Mouse (Mus musculus) heart, embryonic 11.5 days (tissue): ENCODE results near the gene Ak5. TPM values are rescaled to one million over a fixed set of nuclear protein-coding genes. Genes with fewer than 3 reads are reported as not detected.

Source experiments
- ATAC-seq: fragments of 200-750 bp; cut with Nextera tagmentation; replicated peaks from 2 replicates; pipeline ENCODE4 v1.8.0; 2017; ENCODE audit warnings: moderate library complexity; ENCODE audit not compliant: insufficient number of reproducible peaks, low FRiP score, low TSS enrichment
- H3K27ac ChIP-seq: fragments of 300-500 bp; sonication (generic); 2 replicates; pipeline ENCODE4 v1.5.1; 2014; ENCODE audit warnings: mild to moderate bottlenecking, low read depth, low read length
- H3K27me3 ChIP-seq: fragments of 300-500 bp; sonication (generic); 2 replicates; pipeline ENCODE4 v1.6.1; 2014; ENCODE audit warnings: mild to moderate bottlenecking, low read length, mixed read lengths; ENCODE audit not compliant: control insufficient read depth, insufficient read depth
- H3K36me3 ChIP-seq: fragments of 300-500 bp; sonication (generic); 2 replicates; pipeline ENCODE4 v1.6.1; 2014; ENCODE audit warnings: mild to moderate bottlenecking, low read length, moderate library complexity, mixed read lengths; ENCODE audit not compliant: control insufficient read depth, insufficient read depth
- H3K4me1 ChIP-seq: fragments of 300-500 bp; sonication (generic); 2 replicates; pipeline ENCODE4 v1.6.1; 2014; ENCODE audit warnings: low read length; ENCODE audit not compliant: control insufficient read depth, insufficient read depth
- H3K4me2 ChIP-seq: fragments of 300-500 bp; sonication (generic); 2 replicates; pipeline ENCODE4 v1.6.1; 2014; ENCODE audit warnings: mild to moderate bottlenecking, moderate library complexity
- H3K4me3 ChIP-seq: fragments of 300-500 bp; sonication (generic); 2 replicates; pipeline ENCODE4 v1.5.1; 2014; ENCODE audit warnings: low read depth, low read length
- H3K9ac ChIP-seq: fragments of 300-500 bp; sonication (generic); 2 replicates; pipeline ENCODE4 v1.6.1; 2014; ENCODE audit warnings: mild to moderate bottlenecking, low read depth, low read length, moderate library complexity
- H3K9me3 ChIP-seq: fragments of 300-500 bp; sonication (generic); replicated peaks from 2 replicates; pipeline ENCODE4 v1.6.1; 2016; ENCODE audit warnings: low read length; ENCODE audit not compliant: control insufficient read depth
- WGBS: fragments of 180-500 bp; shearing (Covaris S2); extraction: QIAGEN DNeasy Blood & Tissue Kit; methylation state at CpG from one replicate; pipeline ENCODE4 v1.1.7; 2014; ENCODE audit not compliant: insufficient replicate concordance; 5-methylcytosine and 5-hydroxymethylcytosine counted together
- polyA plus RNA-seq: library from polyadenylated mRNA; unstranded; fragments of >200 nt; fragmentation: Nextera tagmentation; extraction: Ambion mirVana; gene quantifications from 2 replicates; pipeline ENCODE4 v1.2.1, GENCODE M21; 2014

The Ak5 gene
- polyA plus RNA-seq, 1 experiment from 2014 or later: 1.9 TPM

GRCm38 (mm10) chr3:152469423-152470200 is 198.5 kb downstream of the Ak5 start:
- no peaks in the 10 kb centered on the region for H3K9me3 ChIP-seq
- 61% methylated on average over 18 of the region's 18 CpGs for WGBS
- no peaks in the 10 kb centered on the region for H3K27me3 ChIP-seq
- no peak overlapping the region for H3K27ac ChIP-seq
- no peak overlapping the region for H3K9ac ChIP-seq
- no peak overlapping the region for H3K4me3 ChIP-seq
- H3K36me3 ChIP-seq: no peaks in the 10 kb centered on the region
- no peak overlapping the region for H3K4me2 ChIP-seq
- peaks cover 17% of the 10 kb centered on the region for H3K4me1 ChIP-seq
- no peak for ATAC-seq

DNA sequence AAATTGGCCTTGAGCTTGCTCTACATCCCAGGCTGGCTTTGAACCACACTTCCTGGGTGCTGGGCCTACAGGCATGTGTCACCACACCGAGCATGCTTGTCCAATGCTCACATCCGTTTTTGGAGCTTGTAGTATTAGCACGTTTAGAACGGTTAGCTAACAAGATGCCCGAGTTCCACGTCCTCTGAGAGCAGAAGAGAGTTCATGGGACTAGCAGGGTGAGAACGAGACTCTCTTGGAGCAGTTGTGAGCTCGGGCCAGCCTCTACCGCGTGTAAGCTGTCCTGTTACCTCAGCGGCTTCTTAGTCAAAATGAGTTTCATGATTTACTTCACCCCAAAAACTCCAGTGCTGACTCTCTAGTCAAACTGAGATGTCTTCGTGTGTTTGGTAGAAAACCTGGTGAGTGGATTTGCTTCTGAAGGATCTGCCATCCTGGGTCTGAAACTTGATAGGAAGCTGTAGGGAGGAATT is 199.6 kb downstream of the Ak5 start:
- Histone ChIP-seq H3K4me1 (peaks cover 17% of the 10 kb centered on the region), H3K4me2 (no peak overlapping the region), H3K36me3 (no peaks in the 10 kb centered on the region), H3K27ac (no peak overlapping the region), H3K9ac (no peak overlapping the region), H3K27me3 (no peaks in the 10 kb centered on the region), H3K4me3 (no peak overlapping the region), H3K9me3 (no peaks in the 10 kb centered on the region)
- WGBS: 84% methylated on average over 12 of the region's 12 CpGs
- ATAC-seq: no peak

DNA sequence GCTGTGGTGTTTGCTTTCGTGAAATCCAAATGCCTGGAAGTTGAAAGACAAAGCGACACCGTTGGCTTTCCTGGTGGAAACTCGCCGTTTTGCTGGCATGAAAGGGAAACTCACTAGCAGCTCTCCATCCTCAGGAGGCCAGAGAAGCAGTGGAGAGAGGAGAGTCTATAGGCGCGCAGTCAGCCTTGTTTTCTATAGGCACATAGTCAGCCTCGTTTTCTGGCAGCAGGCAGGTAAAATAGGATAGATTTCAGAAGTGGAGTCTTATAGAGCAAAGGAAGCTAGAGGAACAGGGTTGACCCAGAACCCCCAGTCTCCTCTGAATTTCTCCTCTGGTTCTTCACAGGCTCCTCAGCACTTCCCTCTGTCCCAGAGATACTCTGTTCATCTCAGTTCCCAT is 200.1 kb downstream of the Ak5 start:
- Histone ChIP-seq H3K9me3 (no peaks in the 10 kb centered on the region), H3K9ac (no peak overlapping the region), H3K4me3 (no peak overlapping the region), H3K27me3 (no peaks in the 10 kb centered on the region), H3K4me2 (no peak overlapping the region), H3K36me3 (no peaks in the 10 kb centered on the region), H3K4me1 (peaks cover 17% of the 10 kb centered on the region), H3K27ac (no peak overlapping the region)
- no peak for ATAC-seq
- 82% methylated on average over 8 of the region's 8 CpGs for WGBS

DNA sequence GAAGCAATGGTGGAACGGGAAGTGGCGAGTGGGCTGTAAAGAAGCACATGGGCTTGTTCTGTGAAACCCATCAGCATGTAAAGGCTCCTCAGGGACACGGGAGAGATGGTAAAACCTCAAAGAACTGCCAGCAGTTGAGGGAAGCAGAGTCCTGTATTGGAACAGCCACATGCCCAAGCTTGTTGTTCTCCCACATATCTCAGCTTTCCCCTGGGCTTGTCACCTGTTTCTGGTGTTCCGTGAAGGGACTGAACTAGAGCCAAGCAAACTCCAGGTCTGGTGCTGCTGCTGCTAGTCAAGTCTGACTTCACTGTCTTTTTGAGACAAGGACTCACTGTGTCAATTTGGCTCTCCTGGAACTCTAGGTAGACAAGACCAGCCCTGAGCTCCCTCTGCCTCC is 200.8 kb downstream of the Ak5 start:
- H3K27ac ChIP-seq: no peak overlapping the region
- no peak overlapping the region for H3K4me3 ChIP-seq
- ATAC-seq: no peak
- no peaks in the 10 kb centered on the region for H3K9me3 ChIP-seq
- H3K27me3 ChIP-seq: no peaks in the 10 kb centered on the region
- peaks cover 17% of the 10 kb centered on the region for H3K4me1 ChIP-seq
- WGBS: 71% methylated on average over 4 of the region's 4 CpGs
- H3K36me3 ChIP-seq: no peaks in the 10 kb centered on the region
- H3K4me2 ChIP-seq: no peak overlapping the region
- H3K9ac ChIP-seq: no peak overlapping the region

DNA sequence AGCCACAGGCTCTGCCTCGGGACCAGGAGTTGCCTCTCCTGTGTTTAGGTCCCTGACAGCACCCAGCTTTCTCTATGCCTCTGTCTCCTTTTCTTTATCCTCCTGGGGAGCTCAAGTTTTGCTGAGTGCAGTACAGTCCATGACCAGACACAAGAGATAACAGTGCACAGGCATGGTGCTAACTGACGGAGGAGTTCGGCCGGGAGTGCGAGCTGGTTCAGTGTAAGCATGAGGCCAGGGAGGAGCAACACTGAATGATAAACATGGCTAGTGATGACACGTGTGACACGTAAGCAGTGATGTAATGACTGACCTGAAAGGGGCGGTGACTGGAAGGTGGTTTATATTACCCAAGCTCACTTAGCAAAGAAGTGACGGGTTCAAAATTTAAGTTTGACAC is 201.3 kb downstream of the Ak5 start:
- H3K9ac ChIP-seq: no peak overlapping the region
- H3K27ac ChIP-seq: no peak overlapping the region
- WGBS: 60% methylated on average over 9 of the region's 9 CpGs

DNA sequence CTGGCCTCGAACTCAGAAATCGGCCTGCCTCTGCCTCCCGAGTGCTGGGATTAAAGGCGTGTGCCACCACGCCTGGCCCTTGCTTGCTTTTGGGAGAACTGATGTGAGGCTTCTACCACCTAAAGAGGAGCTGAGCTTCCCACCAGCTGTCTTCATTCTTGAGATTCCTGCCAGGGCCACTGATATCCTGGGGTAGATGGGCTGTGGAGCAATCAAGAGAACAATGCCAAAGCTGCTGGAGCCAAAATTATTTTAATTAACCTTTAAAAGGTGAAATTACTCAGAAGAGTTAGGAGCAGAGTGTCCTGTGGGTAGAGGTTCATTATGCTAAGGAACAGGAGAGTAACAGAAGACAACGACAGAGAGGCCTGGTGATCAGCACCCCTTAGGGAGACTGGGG is 202.8 kb downstream of the Ak5 start:
- 86% methylated on average over 6 of the region's 6 CpGs for WGBS
- Histone ChIP-seq H3K36me3 (0 out of 2 replicates have a peak, but pooled peaks cover 4% of the 10 kb centered on the region), H3K9ac (no peak overlapping the region), H3K4me3 (no peak overlapping the region), H3K9me3 (no peaks in the 10 kb centered on the region), H3K27ac (no peak overlapping the region), H3K4me1 (peaks cover 21% of the 10 kb centered on the region), H3K4me2 (no peak overlapping the region), H3K27me3 (no peaks in the 10 kb centered on the region)
- ATAC-seq: no peak

More for the DNA sequence above, 201.3 kb downstream of the Ak5 start:
- H3K9me3 ChIP-seq: no peaks in the 10 kb centered on the region
- no peak for ATAC-seq
- no peak overlapping the region for H3K4me3 ChIP-seq
- no peaks in the 10 kb centered on the region for H3K27me3 ChIP-seq
- H3K36me3 ChIP-seq: 0 out of 2 replicates have a peak, but pooled peaks cover under 1% of the 10 kb centered on the region
- peaks cover 17% of the 10 kb centered on the region for H3K4me1 ChIP-seq
- no peak overlapping the region for H3K4me2 ChIP-seq

DNA sequence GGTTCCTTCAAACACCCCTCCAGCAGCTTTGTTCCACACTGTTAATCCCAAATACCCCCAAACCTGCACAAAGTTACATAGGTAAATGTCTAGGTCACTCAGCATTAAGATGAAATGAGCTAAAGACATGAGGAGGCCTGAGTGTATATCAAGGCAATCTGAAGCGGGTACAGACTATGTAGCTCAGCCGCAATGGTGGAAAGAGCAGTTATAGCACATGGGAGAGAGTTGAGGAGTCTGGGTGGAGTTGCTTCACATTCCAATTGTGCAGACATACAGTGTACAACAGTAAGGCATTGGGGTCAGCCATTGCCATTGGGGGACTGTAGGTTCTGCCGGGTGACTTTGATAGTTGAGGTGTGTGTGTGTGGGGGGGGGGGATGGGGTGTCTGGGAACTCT is 203.7 kb downstream of the Ak5 start:
- 0 out of 2 replicates have a peak, but pooled peaks cover 7% of the 10 kb centered on the region for H3K36me3 ChIP-seq
- WGBS: 97% methylated on average over 3 of the region's 3 CpGs
- no peak overlapping the region for H3K9ac ChIP-seq
- no peaks in the 10 kb centered on the region for H3K9me3 ChIP-seq
- H3K4me1 ChIP-seq: peaks cover 20% of the 10 kb centered on the region
- H3K27ac ChIP-seq: no peak overlapping the region
- no peaks in the 10 kb centered on the region for H3K27me3 ChIP-seq
- ATAC-seq: no peak
- H3K4me3 ChIP-seq: no peak overlapping the region
- H3K4me2 ChIP-seq: no peak overlapping the region

DNA sequence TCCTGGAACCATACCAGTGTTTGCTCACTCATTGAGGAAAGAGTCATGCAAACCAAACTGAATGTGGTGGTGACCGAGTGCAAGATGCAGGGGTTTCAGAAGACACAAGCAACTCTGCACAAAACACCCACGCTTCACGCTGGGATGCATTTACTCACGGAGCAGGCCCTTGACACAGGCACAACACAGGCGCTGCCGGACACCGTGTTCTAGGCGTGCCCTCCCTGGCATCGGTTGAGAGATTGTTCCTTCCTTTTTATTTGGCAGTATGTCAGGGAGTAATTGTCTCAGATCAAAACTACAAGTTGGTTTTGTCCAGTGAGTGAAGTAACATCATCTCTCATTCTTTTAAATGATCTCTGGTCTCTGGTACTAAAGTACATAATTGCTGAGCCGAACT is 205.3 kb downstream of the Ak5 start:
- Histone ChIP-seq H3K36me3 (0 out of 2 replicates have a peak, but pooled peaks cover 7% of the 10 kb centered on the region), H3K4me3 (no peak overlapping the region), H3K9ac (no peak overlapping the region), H3K27ac (no peak overlapping the region), H3K4me1 (peaks cover 16% of the 10 kb centered on the region; the same call in 1 of the 2 replicates), H3K9me3 (no peaks in the 10 kb centered on the region), H3K4me2 (no peak overlapping the region), H3K27me3 (no peaks in the 10 kb centered on the region)
- 94% methylated on average over 10 of the region's 10 CpGs for WGBS
- no peak for ATAC-seq
